Mouse (Mus musculus): ENCODE data around the gene Crebbp. TPM values are rescaled to one million over a fixed set of nuclear protein-coding genes. Genes with fewer than 3 reads are reported as not detected.
A peak's percentile ranks its signal among the peaks of the same experiment; 100 is the strongest.

Crebbp gene
- polyA plus RNA-seq, 1 experiment from 2014 or later, result 22.7 TPM

- no peak for TF ChIP-seq CTCF (IDR thresholded peaks at IDR 0.05; ENCODE audit: low read depth)
- 92% methylated on average over 1 of the region's 1 CpGs for WGBS
- H3K4me1 ChIP-seq (replicated peaks; ENCODE audit: control insufficient read depth, insufficient read depth, low read length), result peaks cover 4% of the 10 kb centered on the region; the same call in 1 of the 2 replicates
- H3K9me3 ChIP-seq (ENCODE audit: control insufficient read depth), result no peaks in the 10 kb centered on the region
- H3K27me3 ChIP-seq (replicated peaks; ENCODE audit: control insufficient read depth, insufficient read depth, low read length), result no peaks in the 10 kb centered on the region
- no peaks in the 10 kb centered on the region; the same call in 1 of the 2 replicates for H3K36me3 ChIP-seq (ENCODE audit: control insufficient read depth, insufficient read depth)
- no peak overlapping the region for H3K4me2 ChIP-seq (replicated peaks; ENCODE audit: low read depth)
- H3K9ac ChIP-seq (ENCODE audit: low read depth, low read length), result no peak overlapping the region
- no peak for ATAC-seq
- H3K27ac ChIP-seq (ENCODE audit: low read depth, low read length), result no peak overlapping the region
- H3K4me3 ChIP-seq (ENCODE audit: low read depth, low read length), result no peak overlapping the region
These were observed 10.2 kb downstream of the Crebbp start for GRCm38 (mm10) chr16:4203592-4203991.

GRCm38 (mm10) chr16:4199995-4200394, 13.8 kb downstream of the Crebbp start:
- Histone ChIP-seq H3K4me2 (replicated peaks; ENCODE audit: low read depth) (no peak overlapping the region), H3K9ac (ENCODE audit: low read depth, low read length) (no peak overlapping the region), H3K27ac (ENCODE audit: low read depth, low read length) (no peak overlapping the region), H3K36me3 (ENCODE audit: control insufficient read depth, insufficient read depth) (no peaks in the 10 kb centered on the region), H3K9me3 (ENCODE audit: control insufficient read depth) (no peaks in the 10 kb centered on the region), H3K27me3 (replicated peaks; ENCODE audit: control insufficient read depth, insufficient read depth, low read length) (no peaks in the 10 kb centered on the region), H3K4me3 (ENCODE audit: low read depth, low read length) (no peak overlapping the region), H3K4me1 (replicated peaks; ENCODE audit: control insufficient read depth, insufficient read depth, low read length) (peaks cover 4% of the 10 kb centered on the region; the same call in 1 of the 2 replicates)
- 5% methylated on average over 1 of the region's 1 CpGs for WGBS
- TF ChIP-seq CTCF (IDR thresholded peaks at IDR 0.05; ENCODE audit: low read depth), result no peak
- peak; percentile 60 for ATAC-seq

GRCm38 (mm10) chr16:4199566-4199965, 14.2 kb downstream of the Crebbp start:
- Histone ChIP-seq H3K36me3 (ENCODE audit: control insufficient read depth, insufficient read depth) (no peaks in the 10 kb centered on the region), H3K9ac (ENCODE audit: low read depth, low read length) (no peak overlapping the region), H3K27me3 (replicated peaks; ENCODE audit: control insufficient read depth, insufficient read depth, low read length) (no peaks in the 10 kb centered on the region), H3K4me1 (replicated peaks; ENCODE audit: control insufficient read depth, insufficient read depth, low read length) (peaks cover 4% of the 10 kb centered on the region; the same call in 1 of the 2 replicates), H3K4me3 (ENCODE audit: low read depth, low read length) (no peak overlapping the region), H3K4me2 (replicated peaks; ENCODE audit: low read depth) (no peak overlapping the region), H3K9me3 (ENCODE audit: control insufficient read depth) (no peaks in the 10 kb centered on the region), H3K27ac (ENCODE audit: low read depth, low read length) (no peak overlapping the region)
- ATAC-seq, result no peak
- 24% methylated on average over 2 of the region's 2 CpGs for WGBS
- TF ChIP-seq CTCF (IDR thresholded peaks at IDR 0.05; ENCODE audit: low read depth), result no peak

GRCm38 (mm10) chr16:4198004-4198403, 15.8 kb downstream of the Crebbp start:
- peaks cover 4% of the 10 kb centered on the region; the same call in 1 of the 2 replicates for H3K4me1 ChIP-seq (replicated peaks; ENCODE audit: control insufficient read depth, insufficient read depth, low read length)
- no peaks in the 10 kb centered on the region for H3K9me3 ChIP-seq (ENCODE audit: control insufficient read depth)
- no peak overlapping the region for H3K27ac ChIP-seq (ENCODE audit: low read depth, low read length)
- TF ChIP-seq CTCF (IDR thresholded peaks at IDR 0.05; ENCODE audit: low read depth), result no peak
- 96% methylated on average over 4 of the region's 4 CpGs for WGBS
- no peak for ATAC-seq
- H3K9ac ChIP-seq (ENCODE audit: low read depth, low read length), result no peak overlapping the region
- H3K4me2 ChIP-seq (replicated peaks; ENCODE audit: low read depth), result no peak overlapping the region
- no peaks in the 10 kb centered on the region for H3K27me3 ChIP-seq (replicated peaks; ENCODE audit: control insufficient read depth, insufficient read depth, low read length)
- H3K36me3 ChIP-seq (ENCODE audit: control insufficient read depth, insufficient read depth), result no peaks in the 10 kb centered on the region
- no peak overlapping the region for H3K4me3 ChIP-seq (ENCODE audit: low read depth, low read length)

- Histone ChIP-seq H3K4me1 (replicated peaks; ENCODE audit: control insufficient read depth, insufficient read depth, low read length) (no peaks in the 10 kb centered on the region), H3K9me3 (ENCODE audit: control insufficient read depth) (no peaks in the 10 kb centered on the region), H3K27ac (ENCODE audit: low read depth, low read length) (no peak overlapping the region), H3K4me2 (replicated peaks; ENCODE audit: low read depth) (no peak overlapping the region), H3K9ac (ENCODE audit: low read depth, low read length) (no peak overlapping the region), H3K36me3 (ENCODE audit: control insufficient read depth, insufficient read depth) (no peaks in the 10 kb centered on the region), H3K4me3 (ENCODE audit: low read depth, low read length) (no peak overlapping the region), H3K27me3 (replicated peaks; ENCODE audit: control insufficient read depth, insufficient read depth, low read length) (no peaks in the 10 kb centered on the region)
- ATAC-seq, result no peak
- WGBS, result 86% methylated on average over 1 of the region's 1 CpGs
- TF ChIP-seq CTCF (IDR thresholded peaks at IDR 0.05; ENCODE audit: low read depth), result no peak
These were observed 23.6 kb downstream of the Crebbp start for GRCm38 (mm10) chr16:4190166-4190565.

- Histone ChIP-seq H3K9ac (ENCODE audit: low read depth, low read length) (no peak overlapping the region), H3K36me3 (ENCODE audit: control insufficient read depth, insufficient read depth) (peaks cover 25% of the 10 kb centered on the region), H3K27me3 (replicated peaks; ENCODE audit: control insufficient read depth, insufficient read depth, low read length) (no peaks in the 10 kb centered on the region), H3K4me1 (replicated peaks; ENCODE audit: control insufficient read depth, insufficient read depth, low read length) (no peaks in the 10 kb centered on the region), H3K4me2 (replicated peaks; ENCODE audit: low read depth) (no peak overlapping the region), H3K9me3 (ENCODE audit: control insufficient read depth) (no peaks in the 10 kb centered on the region), H3K4me3 (ENCODE audit: low read depth, low read length) (no peak overlapping the region), H3K27ac (ENCODE audit: low read depth, low read length) (no peak overlapping the region)
- no peak for TF ChIP-seq CTCF (IDR thresholded peaks at IDR 0.05; ENCODE audit: low read depth)
- ATAC-seq, result no peak
- WGBS, result 90% methylated on average over 3 of the region's 3 CpGs
These were observed 38.7 kb downstream of the Crebbp start for GRCm38 (mm10) chr16:4175134-4175533.

GRCm38 (mm10) chr16:4169530-4169929, 44.3 kb downstream of the Crebbp start:
- Histone ChIP-seq H3K9me3 (ENCODE audit: control insufficient read depth) (no peaks in the 10 kb centered on the region), H3K4me2 (replicated peaks; ENCODE audit: low read depth) (no peak overlapping the region), H3K27ac (ENCODE audit: low read depth, low read length) (no peak overlapping the region), H3K4me1 (replicated peaks; ENCODE audit: control insufficient read depth, insufficient read depth, low read length) (no peaks in the 10 kb centered on the region), H3K27me3 (replicated peaks; ENCODE audit: control insufficient read depth, insufficient read depth, low read length) (no peaks in the 10 kb centered on the region), H3K4me3 (ENCODE audit: low read depth, low read length) (no peak overlapping the region), H3K36me3 (ENCODE audit: control insufficient read depth, insufficient read depth) (peaks cover 12% of the 10 kb centered on the region), H3K9ac (ENCODE audit: low read depth, low read length) (no peak overlapping the region)
- TF ChIP-seq CTCF (IDR thresholded peaks at IDR 0.05; ENCODE audit: low read depth), result no peak
- 68% methylated on average over 3 of the region's 3 CpGs for WGBS
- no peak for ATAC-seq
